Mouse (Mus musculus): Measurements from ENCODE around the gene Hypk.

DNA sequence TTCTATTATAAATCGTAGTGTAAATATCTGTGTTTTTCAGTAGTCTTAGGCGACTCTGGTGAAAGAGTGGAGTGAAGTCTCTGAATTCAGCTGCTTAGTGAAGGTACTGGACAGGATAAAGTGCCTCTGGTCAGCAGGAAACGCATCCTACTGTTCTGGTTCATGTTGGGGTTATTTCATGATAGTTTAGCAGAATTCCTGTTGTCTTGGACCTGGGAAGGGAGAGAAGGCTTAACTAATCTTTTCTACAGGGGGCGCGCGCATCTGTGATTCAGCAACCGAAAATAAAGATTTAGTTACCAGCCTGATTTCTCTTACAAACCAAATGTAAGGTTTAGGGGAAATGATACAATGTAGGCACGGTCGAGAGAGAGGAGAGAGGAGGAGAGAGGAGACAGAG, 5.0 kb upstream of the Hypk start:
- TF ChIP-seq CTCF (IDR thresholded peaks at IDR 0.05; ENCODE audit: low read depth, low read length) (no peak), POLR2A (IDR thresholded peaks at IDR 0.05; ENCODE audit: extremely low read depth, insufficient read depth, low read length) (no peak)
